Mouse (Mus musculus) forebrain, embryonic 11.5 days (tissue): ENCODE results near the gene Slc44a3. TPM values are rescaled to one million over a fixed set of nuclear protein-coding genes. Genes with fewer than 3 reads are reported as not detected.

Experiments
- ATAC-seq: fragments of 200-750 bp; cut with Nextera tagmentation; replicated peaks from 2 replicates; pipeline ENCODE4 v1.8.0; 2017; ENCODE audit warnings: moderate TSS enrichment; ENCODE audit not compliant: low FRiP score
- DNase-seq: peaks from one replicate; pipeline ENCODE4 v3.0.0-alpha.2; 2017; ENCODE audit warnings: low spot score
- H3K27ac ChIP-seq: fragments of 300-500 bp; sonication (generic); 2 replicates; pipeline ENCODE4 v1.5.1; 2014; ENCODE audit warnings: low read depth, low read length
- H3K27me3 ChIP-seq: fragments of 300-500 bp; sonication (generic); 2 replicates; pipeline ENCODE4 v1.6.1; 2014; ENCODE audit warnings: mild to moderate bottlenecking, low read length, mixed read lengths; ENCODE audit not compliant: control insufficient read depth, insufficient read depth
- H3K36me3 ChIP-seq: fragments of 300-500 bp; sonication (generic); 2 replicates; pipeline ENCODE4 v1.6.1; 2014; ENCODE audit warnings: mild to moderate bottlenecking, low read length, moderate library complexity, mixed read lengths; ENCODE audit not compliant: control insufficient read depth, insufficient read depth
- H3K4me1 ChIP-seq: fragments of 300-500 bp; sonication (generic); replicated peaks from 2 replicates; pipeline ENCODE4 v1.6.1; 2014; ENCODE audit warnings: low read length, mixed read lengths; ENCODE audit not compliant: control insufficient read depth, insufficient read depth
- H3K4me2 ChIP-seq: fragments of 300-500 bp; sonication (generic); 2 replicates; pipeline ENCODE4 v1.6.1; 2014; ENCODE audit warnings: low read depth, mild to moderate bottlenecking, low read length, moderate library complexity, mixed read lengths; ENCODE audit not compliant: severe bottlenecking
- H3K4me3 ChIP-seq: fragments of 300-500 bp; sonication (generic); 2 replicates; pipeline ENCODE4 v1.5.1; 2014; ENCODE audit warnings: low read depth, low read length
- H3K9ac ChIP-seq: fragments of 300-500 bp; sonication (generic); 2 replicates; pipeline ENCODE4 v1.6.1; 2014; ENCODE audit warnings: low read length
- H3K9me3 ChIP-seq: fragments of 300-500 bp; sonication (generic); 2 replicates; pipeline ENCODE4 v1.6.1; 2016; ENCODE audit warnings: low read length, mixed read lengths; ENCODE audit not compliant: control insufficient read depth
- WGBS: fragments of 180-500 bp; shearing (Covaris S2); extraction: QIAGEN DNeasy Blood & Tissue Kit; methylation state at CpG from one replicate; pipeline ENCODE4 v1.1.7; 2014; 5-methylcytosine and 5-hydroxymethylcytosine counted together
- polyA plus RNA-seq: library from polyadenylated mRNA; unstranded; fragments of >200 nt; fragmentation: Nextera tagmentation; extraction: Ambion mirVana; gene quantifications from 2 replicates; pipeline ENCODE4 v1.2.1, GENCODE M21; 2014

Slc44a3 gene
- polyA plus RNA-seq, 1 experiment from 2014 or later: 1.0 TPM

DNA sequence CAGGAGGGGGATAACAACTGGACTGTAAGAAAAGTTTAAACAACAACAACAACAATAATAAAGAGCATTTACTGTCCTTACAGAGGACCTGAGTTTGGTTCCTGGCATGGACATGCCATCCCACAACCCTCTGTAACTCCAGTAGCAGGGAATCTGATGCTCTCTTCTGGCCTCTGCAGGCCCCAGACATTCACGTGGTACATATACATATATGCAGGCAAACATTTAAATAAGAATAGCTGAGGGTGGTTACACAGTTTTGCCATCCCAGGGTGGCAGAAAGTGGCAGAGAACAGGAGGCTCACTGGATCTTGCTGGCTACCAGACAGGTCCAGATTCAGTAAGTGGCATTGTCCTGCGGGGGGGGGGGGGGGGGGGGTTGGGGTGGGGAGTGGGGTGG, 64.1 kb downstream of the Slc44a3 start:
- H3K4me3 ChIP-seq: no peak overlapping the region
- H3K9me3 ChIP-seq: no peaks in the 10 kb centered on the region
- no peak for ATAC-seq
- 34% methylated on average over 2 of the region's 2 CpGs for WGBS
- peaks cover 2% of the 10 kb centered on the region; the same call in 1 of the 2 replicates for H3K4me1 ChIP-seq
- no peak overlapping the region for H3K4me2 ChIP-seq
- H3K27ac ChIP-seq: no peak overlapping the region
- no peaks in the 10 kb centered on the region for H3K27me3 ChIP-seq
- DNase-seq: no peak
- H3K36me3 ChIP-seq: no peaks in the 10 kb centered on the region
- no peak overlapping the region for H3K9ac ChIP-seq

GRCm38 (mm10) chr3:121467094-121467552, 65.1 kb downstream of the Slc44a3 start:
- no peaks in the 10 kb centered on the region for H3K9me3 ChIP-seq
- H3K4me3 ChIP-seq: no peak overlapping the region
- no peaks in the 10 kb centered on the region for H3K36me3 ChIP-seq
- DNase-seq (no peak), ATAC-seq (no peak)
- H3K9ac ChIP-seq: no peak overlapping the region
- 79% methylated on average over 10 of the region's 10 CpGs for WGBS
- H3K27ac ChIP-seq: no peak overlapping the region
- no peaks in the 10 kb centered on the region for H3K27me3 ChIP-seq
- H3K4me1 ChIP-seq: peaks cover 2% of the 10 kb centered on the region; the same call in 1 of the 2 replicates
- H3K4me2 ChIP-seq: no peak overlapping the region

DNA sequence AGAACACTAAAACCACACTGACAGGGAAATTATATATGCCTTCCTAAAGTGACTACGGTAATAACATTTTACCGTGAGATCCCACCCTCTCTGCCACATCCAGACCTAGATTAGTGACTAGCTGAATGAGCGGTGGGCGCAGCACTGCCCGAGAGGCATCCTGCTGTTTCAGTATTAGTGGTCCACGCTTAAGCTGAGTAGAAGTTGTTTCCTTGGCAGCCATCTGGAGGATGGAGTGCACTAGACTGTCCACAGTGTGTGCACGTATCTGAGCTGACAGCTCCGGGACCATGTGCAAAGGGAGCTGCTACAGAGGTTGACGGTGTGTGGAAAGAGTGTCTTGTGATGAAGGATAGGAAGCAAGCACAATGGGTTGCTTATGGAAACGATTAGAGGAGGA, 66.4 kb downstream of the Slc44a3 start:
- no peak overlapping the region for H3K9ac ChIP-seq
- DNase-seq: no peak
- H3K36me3 ChIP-seq: no peaks in the 10 kb centered on the region
- ATAC-seq: 0 out of 2 replicates have a peak, but pooled peaks have one; percentile 8
- H3K4me3 ChIP-seq: no peak overlapping the region
- 80% methylated on average over 10 of the region's 10 CpGs for WGBS
- no peaks in the 10 kb centered on the region for H3K9me3 ChIP-seq
- peaks cover 2% of the 10 kb centered on the region; the same call in 1 of the 2 replicates for H3K4me1 ChIP-seq
- H3K4me2 ChIP-seq: no peak overlapping the region
- H3K27ac ChIP-seq: no peak overlapping the region
- no peaks in the 10 kb centered on the region for H3K27me3 ChIP-seq

- Histone ChIP-seq H3K9me3 (no peaks in the 10 kb centered on the region), H3K4me1 (peaks cover 2% of the 10 kb centered on the region; the same call in 1 of the 2 replicates), H3K4me2 (no peak overlapping the region), H3K4me3 (no peak overlapping the region), H3K27ac (0 out of 2 replicates have a peak overlapping the region, but pooled peaks have one; percentile 14), H3K36me3 (no peaks in the 10 kb centered on the region), H3K9ac (no peak overlapping the region), H3K27me3 (no peaks in the 10 kb centered on the region)
- DNase-seq (no peak), ATAC-seq (no peak)
- 26% methylated on average over 7 of the region's 7 CpGs for WGBS
Measured at GRCm38 (mm10) chr3:121464733-121465305, 67.4 kb downstream of the Slc44a3 start.

GRCm38 (mm10) chr3:121462782-121463181, 69.4 kb downstream of the Slc44a3 start:
- no peaks in the 10 kb centered on the region for H3K9me3 ChIP-seq
- H3K4me2 ChIP-seq: no peak overlapping the region
- H3K4me1 ChIP-seq: peaks cover 2% of the 10 kb centered on the region; the same call in 1 of the 2 replicates
- no peaks in the 10 kb centered on the region for H3K27me3 ChIP-seq
- ATAC-seq: no peak
- DNase-seq: no peak
- peaks cover 5% of the 10 kb centered on the region for H3K36me3 ChIP-seq
- H3K9ac ChIP-seq: no peak overlapping the region
- no peak overlapping the region for H3K4me3 ChIP-seq
- H3K27ac ChIP-seq: no peak overlapping the region
- WGBS: 82% methylated on average over 3 of the region's 3 CpGs

DNA sequence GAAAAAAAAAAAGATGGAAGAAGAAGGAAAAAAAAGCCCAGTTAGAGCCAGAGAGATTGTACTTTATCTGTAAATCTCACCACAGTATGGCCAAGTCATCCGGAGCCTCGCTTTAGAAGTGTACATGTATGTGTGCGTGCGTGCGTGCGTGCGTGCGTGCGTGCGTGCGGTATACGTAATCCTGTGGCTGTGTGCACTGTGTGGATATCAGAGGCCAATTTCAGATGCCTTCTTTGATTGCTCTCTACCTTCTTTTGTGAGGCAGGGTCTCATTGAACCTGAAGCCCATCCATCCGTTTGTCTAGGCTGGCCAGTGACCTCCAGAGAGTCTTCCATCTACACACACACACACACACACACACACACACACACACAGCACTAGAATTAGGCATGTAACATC, 70.7 kb downstream of the Slc44a3 start:
- H3K4me3 ChIP-seq: no peak overlapping the region
- no peak for DNase-seq
- H3K36me3 ChIP-seq: peaks cover 9% of the 10 kb centered on the region
- no peak overlapping the region for H3K9ac ChIP-seq
- H3K4me1 ChIP-seq: peaks cover 2% of the 10 kb centered on the region; the same call in 1 of the 2 replicates
- no peaks in the 10 kb centered on the region for H3K27me3 ChIP-seq
- no peak overlapping the region for H3K4me2 ChIP-seq
- ATAC-seq: no peak
- 93% methylated on average over 13 of the region's 13 CpGs for WGBS
- H3K27ac ChIP-seq: no peak overlapping the region
- H3K9me3 ChIP-seq: no peaks in the 10 kb centered on the region

DNA sequence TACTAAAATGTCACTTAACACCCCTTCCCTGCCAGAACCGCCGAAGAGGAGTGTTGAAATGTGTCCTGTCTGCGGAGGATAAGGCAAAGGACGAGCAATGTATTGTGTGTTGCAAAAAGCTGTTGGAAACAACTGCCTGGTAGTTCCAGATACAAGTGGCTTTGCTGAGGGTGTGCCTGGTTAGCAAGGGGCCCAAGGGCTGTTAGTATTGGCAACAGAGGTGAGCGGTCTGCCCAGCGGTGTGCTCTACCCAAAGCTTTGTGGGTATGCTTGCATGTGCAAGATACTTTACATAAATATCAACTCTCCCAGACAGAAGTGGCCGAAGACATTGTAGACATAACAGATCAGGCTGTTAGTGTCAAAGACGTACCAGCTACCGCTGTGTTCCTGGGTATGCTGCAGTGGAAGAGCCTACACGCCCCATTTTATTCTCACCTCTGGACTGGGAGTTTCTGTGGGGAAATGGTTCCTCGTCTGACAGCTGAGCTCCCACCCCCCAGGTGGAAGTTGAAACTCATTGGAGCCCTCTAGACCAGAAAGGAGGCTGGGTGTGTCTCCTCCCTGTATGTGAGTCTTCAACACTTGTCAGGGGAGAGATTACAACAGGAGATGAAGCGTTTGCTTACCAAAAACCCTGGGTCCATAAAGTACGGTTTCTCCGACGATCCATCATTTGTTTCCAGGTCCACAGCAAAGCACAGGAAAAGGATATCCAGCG, 71.6 kb downstream of the Slc44a3 start:
- H3K36me3 ChIP-seq: peaks cover 17% of the 10 kb centered on the region
- H3K27ac ChIP-seq: no peak overlapping the region
- H3K9ac ChIP-seq: no peak overlapping the region
- no peaks in the 10 kb centered on the region for H3K4me1 ChIP-seq
- H3K4me3 ChIP-seq: no peak overlapping the region
- H3K27me3 ChIP-seq: no peaks in the 10 kb centered on the region
- H3K9me3 ChIP-seq: no peaks in the 10 kb centered on the region
- DNase-seq (no peak), ATAC-seq (no peak)
- 87% methylated on average over 16 of the region's 16 CpGs for WGBS
- H3K4me2 ChIP-seq: no peak overlapping the region

- DNase-seq: no peak
- Histone ChIP-seq H3K9ac (no peak overlapping the region), H3K9me3 (no peaks in the 10 kb centered on the region), H3K27ac (no peak overlapping the region), H3K36me3 (peaks cover 24% of the 10 kb centered on the region), H3K4me3 (no peak overlapping the region), H3K4me1 (no peaks in the 10 kb centered on the region), H3K27me3 (no peaks in the 10 kb centered on the region), H3K4me2 (no peak overlapping the region)
- WGBS: 89% methylated on average over 14 of the region's 14 CpGs
- no peak for ATAC-seq
Measured at GRCm38 (mm10) chr3:121458545-121459492, 73.4 kb downstream of the Slc44a3 start.
